Comparison of ENCODE assay signal across 11 mouse cellular contexts in genomic region chr13:52046020-52046419, GRCm38 (mm10).
DNase-seq lines count a peak whose midpoint lies in the region; ATAC-seq and TF ChIP-seq lines count a peak whose summit lies in the region.
"Had no signal": no experiment of that assay in that cellular context is flagged by ENCODE, and none has a peak within 500 bp of the region (broad histone marks: within the 10 kb centered on the region; RNA-seq: fewer than 3 reads in every experiment).

No protein-coding gene starts in this region.

- intact Hi-C loops in heart, postnatal 36 days (cut with DNase I) = loop anchor here (2.0 kb wide), 1 partner anchor 199 kb away; the partner anchor contains the start of gene Gadd45g

- TF ChIP-seq CTCF in intestine, postnatal 0 days (IDR thresholded peaks at IDR 0.05; ENCODE audit: low read depth) = no peak

- no peak for ATAC-seq in intestine, postnatal 0 days
- ATAC-seq: Patski had no signal

- 0 out of 2 replicates have a peak overlapping the region, but pooled peaks have one; percentile 9 for H3K4me2 ChIP-seq in intestine, postnatal 0 days (replicated peaks; ENCODE audit: low read depth)
- H3K4me2 ChIP-seq: limb, embryonic 12.5 days had no signal

- H3K27ac ChIP-seq in intestine, postnatal 0 days (ENCODE audit: low read depth, low read length) = no peak overlapping the region
- H3K27ac ChIP-seq: limb, embryonic 12.5 days had no signal

- 0 out of 2 replicates have a peak overlapping the region, but pooled peaks have one; percentile 17 for H3K9ac ChIP-seq in intestine, postnatal 0 days (ENCODE audit: low read depth, low read length)
- H3K9ac ChIP-seq: limb, embryonic 12.5 days had no signal

- DNase-seq in heart, adult 11 months = peak; percentile 96
- DNase-seq in heart, postnatal 36 days = no peak
- peak; percentile 54 to 60 for DNase-seq in right cerebral cortex, postnatal 10 days (ENCODE audit: low spot score in 2 of 2)
- DNase-seq in right cerebral cortex, adult 2 months (ENCODE audit: low spot score in 2 of 2) = no peak
- peak; percentile 48 for DNase-seq in yolk sac, embryonic 10.5 days (ENCODE audit: low spot score)
- DNase-seq in ovary, postnatal 36 days (ENCODE audit: low spot score) = no peak
- no peak for DNase-seq in gastrocnemius, adult 8-10 months (ENCODE audit: low spot score in 2 of 2)
- DNase-seq: adrenal gland, postnatal 25 days had no signal

- H3K4me1 ChIP-seq in intestine, postnatal 0 days (replicated peaks; ENCODE audit: control insufficient read depth, insufficient read depth, low read length) = peaks cover 8% of the 10 kb centered on the region

- H3K4me3 ChIP-seq in intestine, postnatal 0 days (ENCODE audit: low read depth, low read length) = no peak overlapping the region
- H3K4me3 ChIP-seq: limb, embryonic 12.5 days had no signal

- no peaks in the 10 kb centered on the region for H3K27me3 ChIP-seq in intestine, postnatal 0 days (replicated peaks; ENCODE audit: control insufficient read depth, insufficient read depth, low read length)
- H3K27me3 ChIP-seq: limb, embryonic 12.5 days; Patski had no signal

- H3K9me3 ChIP-seq in intestine, postnatal 0 days (ENCODE audit: control insufficient read depth) = no peaks in the 10 kb centered on the region

- no peaks in the 10 kb centered on the region for H3K36me3 ChIP-seq in intestine, postnatal 0 days (ENCODE audit: control insufficient read depth, insufficient read depth)
- H3K36me3 ChIP-seq: limb, embryonic 12.5 days had no signal

- WGBS in intestine, postnatal 0 days = 32% methylated on average over 5 of the region's 5 CpGs

Comparison
In these comparisons a context has a peak if more than half of its experiments do, and no peak if none do; other contexts are left out.
1. DNase-seq: peak in heart, adult 11 months (single experiment), right cerebral cortex, postnatal 10 days (2 of 2) and yolk sac, embryonic 10.5 days (single experiment); none in heart, postnatal 36 days (0 of 2), right cerebral cortex, adult 2 months (0 of 2), ovary, postnatal 36 days (single experiment) and gastrocnemius, adult 8-10 months (0 of 2).